Mouse (Mus musculus): Measurements from ENCODE around the gene Hspb8.

- TF ChIP-seq CTCF (IDR thresholded peaks at IDR 0.05; ENCODE audit: low read depth) (no peak), EP300 (IDR thresholded peaks at IDR 0.05; ENCODE audit: low read depth) (no peak)
These were observed 3.2 kb downstream of the Hspb8 start for GRCm38 (mm10) chr5:116419322-116420045.
